Mouse (Mus musculus) heart, embryonic 15.5 days (tissue): ENCODE results near the gene Lrrc51. TPM values are rescaled to one million over a fixed set of nuclear protein-coding genes. Genes with fewer than 3 reads are reported as not detected.
"Not testable (repeated sequence)": the region's sequence is repeated elsewhere in the genome, so short reads cannot be mapped to it uniquely, and the experiment has no call there.

Source experiments
- ATAC-seq: fragments of 200-750 bp; cut with Nextera tagmentation; replicated peaks from 2 replicates; pipeline ENCODE4 v1.8.0; 2017; ENCODE audit warnings: low read depth, moderate TSS enrichment; ENCODE audit not compliant: insufficient number of reproducible peaks, insufficient read depth, low FRiP score
- H3K27ac ChIP-seq: fragments of 300-500 bp; sonication (generic); 2 replicates; pipeline ENCODE4 v1.5.1; 2015; ENCODE audit warnings: mild to moderate bottlenecking, inconsistent platforms
- H3K27me3 ChIP-seq: fragments of 300-500 bp; sonication (generic); 2 replicates; pipeline ENCODE4 v1.6.1; 2015; ENCODE audit warnings: inconsistent platforms
- H3K36me3 ChIP-seq: fragments of 300-500 bp; sonication (generic); 2 replicates; pipeline ENCODE4 v1.6.1; 2015; ENCODE audit warnings: mild to moderate bottlenecking, inconsistent platforms
- H3K4me1 ChIP-seq: fragments of 300-500 bp; sonication (generic); replicated peaks from 2 replicates; pipeline ENCODE4 v1.6.1; 2015; ENCODE audit warnings: inconsistent platforms
- H3K4me2 ChIP-seq: fragments of 300-500 bp; sonication (generic); 2 replicates; pipeline ENCODE4 v1.6.1; 2015; ENCODE audit warnings: inconsistent platforms, mild to moderate bottlenecking, moderate library complexity
- H3K4me3 ChIP-seq: fragments of 300-500 bp; sonication (generic); 2 replicates; pipeline ENCODE4 v1.5.1; 2015; ENCODE audit warnings: mild to moderate bottlenecking, inconsistent platforms
- H3K9ac ChIP-seq: fragments of 300-500 bp; sonication (generic); 2 replicates; pipeline ENCODE4 v1.6.1; 2015; ENCODE audit warnings: mild to moderate bottlenecking, inconsistent platforms
- H3K9me3 ChIP-seq: fragments of 300-500 bp; sonication (generic); replicated peaks from 2 replicates; pipeline ENCODE4 v1.6.1; 2016; ENCODE audit warnings: inconsistent platforms
- whole genome bisulfite sequencing: fragments of 180-500 bp; shearing (Covaris S2); methylation state at CpG from one replicate; pipeline ENCODE4 v1.1.7; 2015; ENCODE audit warnings: mixed read lengths; 5-methylcytosine and 5-hydroxymethylcytosine counted together
- polyA plus RNA-seq: library from polyadenylated mRNA; unstranded; fragments of >200 nt; fragmentation: Nextera tagmentation; extraction: Ambion mirVana; gene quantifications from 2 replicates; pipeline ENCODE4 v1.2.1, GENCODE M21; 2015

Lrrc51 gene
- polyA plus RNA-seq, 1 experiment from 2014 or later = 3.9 TPM

DNA sequence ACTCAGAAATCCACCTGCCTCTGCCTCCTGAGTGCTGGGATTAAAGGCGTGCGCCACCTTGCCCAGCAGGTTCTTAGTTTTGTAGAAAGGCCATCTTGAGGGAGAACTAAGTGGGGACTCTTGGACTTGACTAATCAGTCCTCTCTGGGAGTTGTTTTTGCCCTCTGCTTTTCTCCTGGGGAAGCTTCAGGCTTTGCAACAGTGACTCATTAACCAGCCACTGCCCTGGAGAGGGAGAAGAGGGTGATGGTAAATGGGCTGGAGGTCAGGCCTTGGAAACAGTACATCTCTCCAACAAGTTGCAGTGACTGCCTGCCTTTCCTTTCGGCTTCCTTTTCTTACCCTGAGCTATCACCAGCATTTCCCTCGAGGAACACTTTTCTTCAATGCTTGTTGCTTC, 30.9 kb upstream of the Lrrc51 start:
- Histone ChIP-seq H3K27me3 (no peaks in the 10 kb centered on the region), H3K9me3 (no peaks in the 10 kb centered on the region), H3K4me1 (peaks cover 28% of the 10 kb centered on the region), H3K9ac (no peak overlapping the region), H3K36me3 (no peaks in the 10 kb centered on the region), H3K4me2 (no peak overlapping the region), H3K4me3 (no peak overlapping the region), H3K27ac (no peak overlapping the region)
- ATAC-seq = no peak
- WGBS = 82% methylated on average over 4 of the region's 4 CpGs

DNA sequence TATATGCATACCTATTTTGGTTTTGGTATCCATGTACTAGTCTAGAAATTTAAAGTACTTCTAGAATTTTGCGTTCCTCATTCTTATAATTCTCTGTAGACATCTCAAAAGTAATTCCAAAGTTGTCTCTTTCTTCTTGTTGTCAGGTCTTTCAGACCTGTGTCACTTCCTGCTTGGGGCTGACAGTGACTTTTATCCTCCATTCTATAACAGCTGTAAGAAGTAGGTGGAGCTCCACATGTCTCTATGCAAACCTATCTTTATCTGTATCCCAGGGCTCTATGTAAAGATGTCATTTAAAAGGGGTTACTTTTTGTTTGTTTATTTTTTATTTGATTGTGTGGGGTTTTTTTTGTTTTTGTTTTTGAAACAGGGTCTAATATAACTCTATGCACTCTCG, 29.9 kb upstream of the Lrrc51 start:
- Histone ChIP-seq H3K9me3 (no peaks in the 10 kb centered on the region), H3K27me3 (no peaks in the 10 kb centered on the region), H3K27ac (no peak overlapping the region), H3K36me3 (no peaks in the 10 kb centered on the region), H3K9ac (no peak overlapping the region), H3K4me2 (no peak overlapping the region), H3K4me1 (peaks cover 20% of the 10 kb centered on the region), H3K4me3 (no peak overlapping the region)
- no peak for ATAC-seq
- 90% methylated on average over 2 of the region's 2 CpGs for WGBS

GRCm38 (mm10) chr7:101962829-101963228, 29.1 kb upstream of the Lrrc51 start:
- H3K27me3 ChIP-seq = no peaks in the 10 kb centered on the region
- H3K9ac ChIP-seq = no peak overlapping the region
- no peaks in the 10 kb centered on the region for H3K36me3 ChIP-seq
- no peak overlapping the region for H3K4me3 ChIP-seq
- H3K27ac ChIP-seq = no peak overlapping the region
- H3K9me3 ChIP-seq = no peaks in the 10 kb centered on the region
- WGBS = 93% methylated on average over 2 of the region's 2 CpGs
- no peak for ATAC-seq
- peaks cover 14% of the 10 kb centered on the region for H3K4me1 ChIP-seq
- H3K4me2 ChIP-seq = no peak overlapping the region

- Histone ChIP-seq H3K4me2 (no peak overlapping the region), H3K27ac (no peak overlapping the region), H3K9ac (no peak overlapping the region), H3K4me3 (no peak overlapping the region), H3K36me3 (no peaks in the 10 kb centered on the region), H3K4me1 (0 out of 2 replicates have a peak, but pooled peaks cover 2% of the 10 kb centered on the region), H3K9me3 (no peaks in the 10 kb centered on the region), H3K27me3 (no peaks in the 10 kb centered on the region)
- no peak for ATAC-seq
- 87% methylated on average over 5 of the region's 5 CpGs for WGBS
These were observed 23.2 kb upstream of the Lrrc51 start for GRCm38 (mm10) chr7:101956911-101957310.

- Histone ChIP-seq H3K4me3 (no peak overlapping the region), H3K9me3 (no peaks in the 10 kb centered on the region), H3K27ac (no peak overlapping the region), H3K9ac (no peak overlapping the region), H3K36me3 (no peaks in the 10 kb centered on the region), H3K4me2 (no peak overlapping the region), H3K27me3 (no peaks in the 10 kb centered on the region), H3K4me1 (0 out of 2 replicates have a peak, but pooled peaks cover 2% of the 10 kb centered on the region)
- 86% methylated on average over 1 of the region's 1 CpGs for WGBS
- ATAC-seq = no peak
These were observed 22.8 kb upstream of the Lrrc51 start for GRCm38 (mm10) chr7:101956481-101956880.

GRCm38 (mm10) chr7:101955862-101956261, 22.2 kb upstream of the Lrrc51 start:
- H3K9me3 ChIP-seq = no peaks in the 10 kb centered on the region
- H3K27ac ChIP-seq = no peak overlapping the region
- ATAC-seq = no peak
- no peaks in the 10 kb centered on the region for H3K36me3 ChIP-seq
- H3K4me2 ChIP-seq = no peak overlapping the region
- 0 out of 2 replicates have a peak, but pooled peaks cover 2% of the 10 kb centered on the region for H3K4me1 ChIP-seq
- 60% methylated on average over 4 of the region's 4 CpGs for WGBS
- H3K4me3 ChIP-seq = no peak overlapping the region
- H3K27me3 ChIP-seq = no peaks in the 10 kb centered on the region
- H3K9ac ChIP-seq = no peak overlapping the region

DNA sequence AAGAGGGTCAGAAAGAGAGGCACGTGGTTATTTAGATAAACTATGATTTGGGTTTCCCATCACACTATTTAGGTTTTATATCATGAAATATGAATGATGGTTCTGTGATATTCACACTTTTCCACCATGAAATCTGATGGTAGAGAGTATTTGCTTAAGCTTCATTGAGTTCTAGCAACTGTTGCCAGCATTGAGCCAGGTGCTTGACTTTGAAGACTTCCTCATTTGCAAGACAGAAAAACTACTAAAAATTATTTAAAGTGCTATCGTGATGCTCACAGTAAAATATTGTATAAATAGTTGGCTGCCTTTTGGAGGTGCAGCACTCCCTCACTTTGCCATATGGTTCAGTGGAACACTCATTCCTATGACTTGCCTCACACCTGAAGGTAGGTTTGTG, 21.6 kb upstream of the Lrrc51 start:
- Histone ChIP-seq H3K27me3 (no peaks in the 10 kb centered on the region), H3K4me1 (0 out of 2 replicates have a peak, but pooled peaks cover 2% of the 10 kb centered on the region), H3K4me2 (no peak overlapping the region), H3K9ac (no peak overlapping the region), H3K4me3 (no peak overlapping the region), H3K36me3 (no peaks in the 10 kb centered on the region), H3K27ac (no peak overlapping the region), H3K9me3 (no peaks in the 10 kb centered on the region)
- WGBS = 85% methylated on average over 2 of the region's 2 CpGs
- ATAC-seq = no peak

DNA sequence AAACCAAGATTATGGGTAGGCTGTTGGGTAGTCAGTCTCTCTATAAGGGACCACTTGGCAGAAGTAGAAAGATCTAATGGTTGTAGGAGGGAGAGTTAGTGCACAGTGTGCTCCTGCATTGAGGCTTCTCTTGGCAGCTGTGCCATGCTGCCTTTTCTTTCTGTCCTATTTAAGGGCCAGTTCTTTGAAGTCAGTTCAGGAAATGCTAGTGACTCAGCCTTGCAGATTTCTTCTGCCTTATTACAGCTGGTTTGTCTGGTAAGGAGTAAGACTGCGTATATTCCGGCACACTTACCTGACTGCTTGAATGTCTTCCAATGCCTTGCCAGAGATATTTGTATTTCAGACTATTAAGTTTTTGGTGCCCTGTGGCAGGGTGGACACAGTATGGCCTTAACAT, 20.5 kb upstream of the Lrrc51 start:
- H3K4me1 ChIP-seq = 0 out of 2 replicates have a peak, but pooled peaks cover 2% of the 10 kb centered on the region
- WGBS = 87% methylated on average over 2 of the region's 2 CpGs
- no peaks in the 10 kb centered on the region for H3K36me3 ChIP-seq
- H3K9me3 ChIP-seq = no peaks in the 10 kb centered on the region
- no peak overlapping the region for H3K27ac ChIP-seq
- H3K27me3 ChIP-seq = no peaks in the 10 kb centered on the region
- H3K9ac ChIP-seq = no peak overlapping the region
- H3K4me2 ChIP-seq = no peak overlapping the region
- no peak for ATAC-seq
- no peak overlapping the region for H3K4me3 ChIP-seq

- Histone ChIP-seq H3K4me3 (no peak overlapping the region), H3K27ac (no peak overlapping the region), H3K4me2 (no peak overlapping the region), H3K9me3 (no peaks in the 10 kb centered on the region), H3K27me3 (no peaks in the 10 kb centered on the region), H3K9ac (no peak overlapping the region), H3K4me1 (0 out of 2 replicates have a peak, but pooled peaks cover 2% of the 10 kb centered on the region), H3K36me3 (no peaks in the 10 kb centered on the region)
- ATAC-seq = no peak
- WGBS = 40% methylated on average over 2 of the region's 2 CpGs
These were observed 18.4 kb upstream of the Lrrc51 start for GRCm38 (mm10) chr7:101952098-101952497.

- Histone ChIP-seq H3K27ac (peak overlapping the region; percentile 37; the same call in 1 of the 2 replicates), H3K36me3 (no peaks in the 10 kb centered on the region), H3K9ac (no peak overlapping the region), H3K9me3 (no peaks in the 10 kb centered on the region), H3K4me2 (no peak overlapping the region), H3K27me3 (no peaks in the 10 kb centered on the region), H3K4me1 (0 out of 2 replicates have a peak, but pooled peaks cover 2% of the 10 kb centered on the region), H3K4me3 (no peak overlapping the region)
- 63% methylated on average over 1 of the region's 1 CpGs for WGBS
- ATAC-seq = no peak
These were observed 18.0 kb upstream of the Lrrc51 start for GRCm38 (mm10) chr7:101951648-101952047.

DNA sequence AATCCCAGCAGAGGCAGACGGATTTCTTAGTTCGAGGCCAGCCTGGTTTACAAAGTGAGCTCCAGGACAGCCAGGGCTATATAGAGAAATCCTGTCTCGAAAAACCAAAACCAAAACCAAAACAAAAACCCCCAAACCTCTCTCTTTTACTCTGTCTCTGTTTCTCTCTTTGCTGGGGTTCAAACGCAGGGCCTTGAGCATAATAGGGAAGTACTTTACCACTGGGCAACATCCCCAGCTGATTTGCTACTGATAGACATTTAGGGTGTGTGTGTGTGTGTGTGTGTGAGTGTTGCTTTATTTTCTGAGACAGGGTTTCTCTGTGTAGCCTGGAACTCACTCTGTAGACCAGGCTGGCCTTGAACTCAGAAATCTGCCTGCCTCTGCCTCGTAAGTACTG, 15.3 kb upstream of the Lrrc51 start:
- not testable (repeated sequence) for H3K4me3 ChIP-seq, H3K27ac ChIP-seq, H3K4me2 ChIP-seq, H3K36me3 ChIP-seq, H3K9ac ChIP-seq, H3K4me1 ChIP-seq, H3K27me3 ChIP-seq, H3K9me3 ChIP-seq, ATAC-seq
- 85% methylated on average over 5 of the region's 5 CpGs for WGBS

- Histone ChIP-seq H3K4me2 (no peak overlapping the region), H3K27me3 (no peaks in the 10 kb centered on the region), H3K4me3 (no peak overlapping the region), H3K36me3 (no peaks in the 10 kb centered on the region), H3K9ac (no peak overlapping the region), H3K4me1 (peaks cover 8% of the 10 kb centered on the region), H3K27ac (no peak overlapping the region), H3K9me3 (no peaks in the 10 kb centered on the region)
- no peak for ATAC-seq
- 89% methylated on average over 4 of the region's 4 CpGs for WGBS
These were observed 6.1 kb upstream of the Lrrc51 start for GRCm38 (mm10) chr7:101939758-101940157.
